Mouse (Mus musculus): Measurements from ENCODE around the gene Col7a1. TPM values are rescaled to one million over a fixed set of nuclear protein-coding genes. Genes with fewer than 3 reads are reported as not detected.
A peak's percentile ranks its signal among the peaks of the same experiment; 100 is the strongest.

The Col7a1 gene
- polyA plus RNA-seq (2016; fragmentation: Nextera tagmentation; extraction: Ambion mirVana) = 3.1 and 3.9 TPM in 2 replicates

DNA sequence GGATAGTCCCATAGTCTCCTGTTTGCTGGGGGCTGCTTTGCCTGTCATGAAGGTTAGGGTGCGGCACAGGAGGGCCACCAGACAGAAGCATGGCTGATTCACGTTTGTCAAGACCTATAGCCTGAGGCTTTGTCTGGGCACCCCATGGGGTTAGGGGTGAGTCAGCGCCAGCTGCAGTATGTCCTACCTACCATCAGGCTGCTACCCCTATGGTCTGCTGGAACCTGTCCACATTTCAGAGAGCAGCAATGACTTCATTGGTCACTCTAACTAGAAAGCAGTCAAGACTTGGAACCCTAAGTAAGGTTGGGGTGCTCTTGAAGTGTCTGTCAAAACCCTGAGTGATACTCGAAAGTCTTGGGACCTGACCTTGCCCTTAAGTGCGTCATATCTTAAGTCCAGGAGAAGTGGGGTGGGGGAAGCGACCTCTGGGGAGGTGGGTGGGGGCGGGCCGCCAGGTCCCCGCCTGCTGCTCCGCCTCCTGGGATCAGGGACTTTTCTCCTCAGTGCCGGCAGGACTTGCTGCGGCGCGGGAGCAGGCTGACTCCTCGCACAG lies at the start of gene Col7a1:
TSS of gene Col7a1 (plus strand) at position 506 of the 556 bp plus-strand sequence.
- peaks cover 30% of the 10 kb centered on the region for H3K36me3 ChIP-seq
- H3K9ac ChIP-seq = no peak within 1 kb of the TSS
- no peak within 1 kb of the TSS for H3K27ac ChIP-seq
- H3K9me3 ChIP-seq (replicated peaks) = no peaks in the 10 kb centered on the region
- no peak within 1 kb of the TSS; the same call in 1 of the 2 replicates for H3K4me3 ChIP-seq
- peaks cover 25% of the 10 kb centered on the region for H3K27me3 ChIP-seq
- 10% methylated on average over 15 of the region's 15 CpGs for WGBS
- no peak for ATAC-seq (ENCODE audit: low FRiP score)
- peaks cover 13% of the 10 kb centered on the region; the same call in 1 of the 2 replicates for H3K4me1 ChIP-seq
- peak within 1 kb of the TSS; percentile 27 for H3K4me2 ChIP-seq (replicated peaks)

DNA sequence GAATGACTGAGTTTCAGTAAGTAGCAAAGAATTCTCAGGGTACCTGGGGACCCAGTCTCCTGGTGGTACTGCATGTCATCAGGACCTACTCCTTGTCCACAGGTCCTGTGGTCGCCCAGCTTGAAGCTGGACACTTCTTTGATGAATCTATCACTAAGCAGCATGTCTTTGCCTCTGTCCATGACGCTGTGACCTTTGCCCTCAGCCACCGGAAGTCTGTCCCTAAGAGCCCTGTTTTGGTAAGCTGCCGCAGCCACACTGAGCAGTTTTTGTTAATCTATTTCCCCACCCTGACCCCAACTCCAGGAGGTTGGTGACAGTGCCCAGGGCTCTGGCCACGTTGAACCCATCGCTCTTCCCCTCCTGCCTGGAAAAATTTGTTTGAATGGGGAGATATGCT lies 41.1 kb upstream of the Col7a1 start:
- WGBS = 59% methylated on average over 6 of the region's 6 CpGs
- H3K27ac ChIP-seq = no peak overlapping the region
- no peak overlapping the region for H3K9ac ChIP-seq
- no peaks in the 10 kb centered on the region for H3K36me3 ChIP-seq
- H3K27me3 ChIP-seq = no peaks in the 10 kb centered on the region
- ATAC-seq (ENCODE audit: low FRiP score) = no peak
- H3K4me2 ChIP-seq (replicated peaks) = no peak overlapping the region
- no peaks in the 10 kb centered on the region for H3K9me3 ChIP-seq (replicated peaks)
- H3K4me1 ChIP-seq = no peaks in the 10 kb centered on the region
- H3K4me3 ChIP-seq = no peak overlapping the region

DNA sequence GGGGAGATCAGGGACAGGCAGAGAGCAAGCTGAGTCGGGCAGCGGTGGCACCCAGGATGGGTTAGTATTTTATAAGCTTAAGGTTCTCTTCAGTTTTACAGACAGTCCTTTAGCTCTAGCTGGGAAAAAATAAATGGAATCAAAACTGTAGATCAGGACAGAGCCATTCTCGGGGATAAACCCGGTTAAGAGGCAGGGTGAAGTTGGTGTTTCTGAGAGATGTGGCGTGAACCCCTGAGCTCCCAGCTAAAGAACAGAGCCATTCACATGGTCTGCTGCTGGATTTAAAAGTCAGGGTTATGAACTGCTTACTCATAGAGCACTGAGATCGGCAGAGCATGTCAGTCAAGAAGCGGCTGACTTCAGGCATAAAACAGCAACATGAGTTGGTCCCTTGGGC lies 40.2 kb upstream of the Col7a1 start:
- no peaks in the 10 kb centered on the region for H3K36me3 ChIP-seq
- H3K27ac ChIP-seq = no peak overlapping the region
- H3K4me1 ChIP-seq = no peaks in the 10 kb centered on the region
- WGBS = 84% methylated on average over 7 of the region's 7 CpGs
- ATAC-seq (ENCODE audit: low FRiP score) = no peak
- no peaks in the 10 kb centered on the region for H3K9me3 ChIP-seq (replicated peaks)
- no peaks in the 10 kb centered on the region for H3K27me3 ChIP-seq
- no peak overlapping the region for H3K4me3 ChIP-seq
- H3K4me2 ChIP-seq (replicated peaks) = no peak overlapping the region
- H3K9ac ChIP-seq = no peak overlapping the region

DNA sequence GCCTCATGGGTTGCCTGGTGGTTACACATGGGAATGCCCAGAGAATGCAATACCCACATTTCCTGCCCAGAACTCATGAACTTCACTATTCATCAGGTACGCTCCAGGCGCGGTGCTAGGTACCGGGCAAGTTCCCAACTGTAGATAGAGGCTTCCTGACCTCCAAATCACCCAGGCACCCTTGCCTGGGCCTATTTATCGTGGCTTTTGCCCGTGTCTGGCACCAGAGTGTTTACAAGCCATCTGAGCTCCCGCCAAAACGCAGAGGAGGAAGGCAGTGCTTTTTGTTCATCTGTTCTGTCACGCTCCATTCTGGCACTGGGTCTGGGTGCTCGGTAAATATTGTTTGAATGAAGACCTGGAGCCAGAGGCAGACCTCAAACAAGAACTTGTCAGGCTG lies 39.8 kb upstream of the Col7a1 start:
- Histone ChIP-seq H3K27ac (no peak overlapping the region), H3K4me2 (replicated peaks) (no peak overlapping the region), H3K9me3 (replicated peaks) (no peaks in the 10 kb centered on the region), H3K4me1 (no peaks in the 10 kb centered on the region), H3K27me3 (no peaks in the 10 kb centered on the region), H3K36me3 (no peaks in the 10 kb centered on the region), H3K4me3 (no peak overlapping the region), H3K9ac (no peak overlapping the region)
- no peak for ATAC-seq (ENCODE audit: low FRiP score)
- 81% methylated on average over 10 of the region's 10 CpGs for WGBS

DNA sequence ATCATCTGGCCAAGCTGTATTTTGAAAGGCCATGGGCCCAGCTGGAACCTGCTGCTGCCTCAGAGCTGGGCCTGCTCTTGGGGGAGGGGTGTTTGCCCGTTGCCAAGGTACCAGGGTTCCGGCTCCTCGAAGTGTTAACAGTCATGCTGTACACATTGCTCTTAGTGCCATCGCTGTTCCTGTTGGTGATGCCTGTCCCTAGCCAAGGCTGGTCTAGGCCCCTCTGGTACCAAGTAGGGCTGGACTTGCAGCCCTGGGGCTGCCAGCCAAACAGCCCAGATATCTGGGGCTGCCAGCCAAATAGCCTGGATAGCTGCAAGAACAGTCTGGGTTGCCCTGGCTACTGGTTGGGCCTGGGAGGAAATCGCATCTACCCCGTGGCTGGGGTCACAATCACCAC lies 38.9 kb upstream of the Col7a1 start, which contains the start of gene Tmem89:
TSS of gene Tmem89 (plus strand) at position 129 of the 400 bp plus-strand sequence.
- no peak for ATAC-seq (ENCODE audit: low FRiP score)
- Histone ChIP-seq H3K36me3 (no peaks in the 10 kb centered on the region), H3K27ac (no peak within 1 kb of the TSS), H3K9me3 (replicated peaks) (no peaks in the 10 kb centered on the region), H3K4me1 (no peaks in the 10 kb centered on the region), H3K9ac (no peak within 1 kb of the TSS), H3K27me3 (no peaks in the 10 kb centered on the region), H3K4me2 (replicated peaks) (no peak within 1 kb of the TSS), H3K4me3 (no peak within 1 kb of the TSS)
- WGBS = 74% methylated on average over 6 of the region's 6 CpGs

DNA sequence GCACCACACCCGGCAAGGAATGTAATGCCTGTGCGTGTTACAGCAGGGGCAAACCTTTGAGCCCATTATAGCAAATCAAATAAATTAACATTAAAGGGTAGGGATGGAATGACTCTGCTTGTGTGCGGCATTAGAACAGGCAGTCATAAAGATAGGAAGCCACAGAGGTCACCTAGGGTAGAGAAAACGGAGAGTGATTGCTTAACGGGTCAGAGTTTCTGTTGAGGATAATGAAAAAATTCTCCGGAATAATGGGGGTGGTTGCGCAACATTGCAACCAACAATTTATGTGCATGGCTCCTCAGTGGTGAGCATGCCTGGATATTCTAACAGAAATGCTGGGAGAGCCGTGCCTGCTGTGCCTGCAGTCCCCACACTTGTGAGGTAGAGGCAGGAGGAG lies 27.5 kb upstream of the Col7a1 start:
- Histone ChIP-seq H3K4me2 (replicated peaks) (no peak overlapping the region), H3K9ac (no peak overlapping the region), H3K4me3 (no peak overlapping the region), H3K27ac (no peak overlapping the region), H3K36me3 (no peaks in the 10 kb centered on the region), H3K4me1 (no peaks in the 10 kb centered on the region), H3K27me3 (no peaks in the 10 kb centered on the region), H3K9me3 (replicated peaks) (no peaks in the 10 kb centered on the region)
- 83% methylated on average over 8 of the region's 8 CpGs for WGBS
- no peak for ATAC-seq (ENCODE audit: low FRiP score)

DNA sequence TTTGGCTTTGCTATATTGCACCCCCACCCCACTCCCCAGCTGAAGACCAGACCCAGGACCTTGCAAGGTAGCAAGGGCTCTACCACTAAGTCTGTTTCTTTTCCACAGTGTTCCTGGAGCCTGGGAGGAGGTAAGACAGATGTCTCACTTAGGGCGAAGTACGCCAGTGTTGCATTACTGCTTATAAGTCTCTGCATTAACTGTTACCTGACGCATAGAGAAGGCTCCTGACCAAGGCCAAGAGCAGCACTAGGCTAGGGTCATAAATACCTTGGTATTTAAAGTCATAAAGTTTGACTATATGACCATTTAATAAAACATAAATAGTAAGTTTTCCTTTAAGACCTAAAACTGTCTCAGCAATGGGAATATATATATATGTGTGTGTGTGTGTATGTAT lies 25.0 kb upstream of the Col7a1 start:
- H3K4me2 ChIP-seq (replicated peaks) = no peak overlapping the region
- H3K9me3 ChIP-seq (replicated peaks) = no peaks in the 10 kb centered on the region
- no peaks in the 10 kb centered on the region for H3K4me1 ChIP-seq
- no peak overlapping the region for H3K9ac ChIP-seq
- no peaks in the 10 kb centered on the region for H3K36me3 ChIP-seq
- no peak overlapping the region for H3K27ac ChIP-seq
- H3K27me3 ChIP-seq = no peaks in the 10 kb centered on the region
- no peak overlapping the region for H3K4me3 ChIP-seq
- 92% methylated on average over 3 of the region's 3 CpGs for WGBS
- ATAC-seq (ENCODE audit: low FRiP score) = no peak

DNA sequence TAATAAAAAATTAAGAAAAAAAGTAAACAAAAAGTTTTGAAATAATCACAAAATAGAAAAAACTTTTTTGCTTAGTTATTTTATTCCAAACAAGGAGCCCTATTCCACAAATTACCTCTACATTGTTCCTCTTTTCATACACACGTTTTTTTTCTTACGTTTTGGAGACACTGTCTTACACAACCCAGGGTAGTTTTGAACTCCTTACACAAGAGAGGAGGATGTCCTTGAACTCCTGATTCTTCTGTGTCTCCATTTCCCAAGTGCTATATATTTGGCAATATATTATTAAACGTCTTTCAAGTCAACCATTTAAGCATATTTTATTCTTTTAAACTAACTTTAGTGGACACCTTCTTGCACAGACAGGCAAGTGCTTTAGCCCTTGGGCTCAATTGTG lies 17.4 kb upstream of the Col7a1 start:
- H3K4me1 ChIP-seq = peaks cover 7% of the 10 kb centered on the region
- H3K9me3 ChIP-seq (replicated peaks) = no peaks in the 10 kb centered on the region
- H3K9ac ChIP-seq = no peak overlapping the region
- H3K4me3 ChIP-seq = peak overlapping the region; percentile 94
- ATAC-seq (ENCODE audit: low FRiP score) = no peak
- no peaks in the 10 kb centered on the region for H3K27me3 ChIP-seq
- H3K27ac ChIP-seq = no peak overlapping the region
- 16% methylated on average over 3 of the region's 3 CpGs for WGBS
- peak overlapping the region; percentile 90; the same call in 1 of the 2 replicates for H3K4me2 ChIP-seq (replicated peaks)
- H3K36me3 ChIP-seq = peaks cover 23% of the 10 kb centered on the region

DNA sequence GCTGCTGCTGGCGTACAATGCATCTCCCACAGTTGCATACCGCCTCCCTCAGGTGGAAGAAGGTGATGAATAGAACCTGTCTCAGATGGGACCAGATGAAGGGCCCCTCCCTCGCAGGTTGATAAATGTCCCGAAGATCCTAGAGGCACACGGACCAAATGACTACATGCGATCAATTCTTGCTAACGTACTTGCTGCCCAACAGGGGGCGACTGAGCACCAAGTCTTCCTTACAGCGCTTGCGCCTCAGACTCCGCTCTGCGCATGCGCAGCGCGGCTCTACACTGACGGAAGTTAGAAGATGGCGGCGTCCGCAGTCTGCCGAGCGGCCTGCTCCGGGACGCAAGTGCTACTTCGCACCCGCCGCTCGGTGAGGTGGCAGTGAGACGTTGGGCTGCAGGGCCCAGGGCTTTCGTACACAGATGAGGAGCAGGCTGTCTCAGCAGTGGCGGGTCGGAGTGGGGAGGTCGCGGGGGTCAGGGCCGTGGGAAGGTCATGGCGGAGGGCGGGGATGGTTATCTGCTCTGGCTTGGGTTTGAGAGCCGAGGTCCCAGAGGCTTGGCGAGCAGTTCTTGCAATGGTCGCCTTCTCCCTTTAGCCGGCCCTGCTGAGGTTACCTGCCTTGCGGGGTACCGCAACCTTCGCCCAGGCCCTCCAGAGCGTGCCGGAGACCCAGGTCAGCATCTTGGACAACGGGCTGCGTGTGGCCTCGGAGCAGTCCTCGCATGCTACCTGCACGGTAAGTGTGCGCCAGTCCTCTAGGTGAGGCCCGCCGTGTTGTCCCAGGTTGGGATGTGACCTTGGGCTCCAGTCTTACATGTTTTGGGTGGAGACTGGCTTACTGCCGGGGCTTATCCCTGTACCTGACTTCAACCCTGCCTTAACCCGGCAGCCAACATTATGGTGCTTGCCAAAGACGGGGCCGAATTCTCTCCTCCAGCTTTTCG lies 16.7 kb upstream of the Col7a1 start, which contains the start of gene Uqcrc1:
TSS of gene Uqcrc1 (plus strand) at position 216 of the 947 bp plus-strand sequence.
- ATAC-seq (ENCODE audit: low FRiP score) = peak; percentile 90
- H3K27me3 ChIP-seq = no peaks in the 10 kb centered on the region
- H3K4me2 ChIP-seq (replicated peaks) = peak within 1 kb of the TSS; percentile 90
- H3K4me1 ChIP-seq = peaks cover 7% of the 10 kb centered on the region
- peak within 1 kb of the TSS; percentile 93 for H3K9ac ChIP-seq
- H3K9me3 ChIP-seq (replicated peaks) = no peaks in the 10 kb centered on the region
- H3K4me3 ChIP-seq = peak within 1 kb of the TSS; percentile 94
- peak within 1 kb of the TSS; percentile 64; the same call in 1 of the 2 replicates for H3K27ac ChIP-seq
- 1% methylated on average over 57 of the region's 58 CpGs for WGBS
- peaks cover 29% of the 10 kb centered on the region for H3K36me3 ChIP-seq

DNA sequence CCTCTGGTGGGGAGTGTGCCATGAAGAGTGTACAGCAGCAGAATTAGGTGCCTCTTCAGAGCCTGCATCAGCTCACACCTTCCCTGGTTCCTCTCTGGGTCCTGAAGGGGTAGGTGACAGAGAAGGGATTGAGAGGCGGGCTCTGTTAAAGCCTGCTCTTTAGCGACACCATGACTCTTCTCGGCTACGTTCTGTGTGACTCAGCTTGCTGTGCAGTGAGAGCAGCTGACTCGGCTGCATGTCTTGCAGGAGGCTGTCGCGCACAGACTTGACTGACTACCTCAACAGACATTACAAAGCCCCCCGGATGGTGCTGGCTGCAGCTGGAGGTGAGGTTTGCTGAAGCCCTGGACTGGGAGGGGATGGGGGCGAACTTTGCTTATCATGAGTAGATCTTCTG lies 8.3 kb upstream of the Col7a1 start:
- no peak overlapping the region for H3K27ac ChIP-seq
- H3K4me1 ChIP-seq = peaks cover 10% of the 10 kb centered on the region; the same call in 1 of the 2 replicates
- no peak for ATAC-seq (ENCODE audit: low FRiP score)
- no peaks in the 10 kb centered on the region for H3K27me3 ChIP-seq
- H3K4me2 ChIP-seq (replicated peaks) = no peak overlapping the region
- H3K9me3 ChIP-seq (replicated peaks) = no peaks in the 10 kb centered on the region
- H3K36me3 ChIP-seq = peaks cover 92% of the 10 kb centered on the region
- H3K9ac ChIP-seq = no peak overlapping the region
- no peak overlapping the region for H3K4me3 ChIP-seq
- WGBS = 81% methylated on average over 9 of the region's 9 CpGs

DNA sequence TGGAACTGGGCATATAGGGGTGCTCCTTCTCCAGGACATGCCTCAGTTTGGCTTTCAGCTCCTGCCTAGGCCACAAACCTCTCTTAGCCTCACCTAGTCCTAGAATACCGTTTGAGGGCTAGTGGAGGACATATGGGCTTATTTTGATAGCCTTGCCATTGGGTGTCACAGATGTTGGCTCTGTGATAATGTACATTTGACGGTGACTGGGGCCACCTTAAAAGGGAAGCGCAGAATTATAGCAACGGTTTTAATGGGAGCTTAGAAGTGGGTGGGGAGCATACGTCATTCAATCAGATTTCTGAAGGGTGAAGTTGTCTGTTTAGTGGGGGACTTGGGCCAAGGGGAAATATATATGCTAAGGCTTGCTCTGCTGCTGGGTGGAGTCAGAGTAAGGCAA lies 7.8 kb upstream of the Col7a1 start:
- WGBS = 88% methylated on average over 5 of the region's 5 CpGs
- H3K27ac ChIP-seq = no peak overlapping the region
- H3K4me3 ChIP-seq = no peak overlapping the region
- ATAC-seq (ENCODE audit: low FRiP score) = no peak
- peaks cover 93% of the 10 kb centered on the region for H3K36me3 ChIP-seq
- peaks cover 10% of the 10 kb centered on the region; the same call in 1 of the 2 replicates for H3K4me1 ChIP-seq
- H3K4me2 ChIP-seq (replicated peaks) = no peak overlapping the region
- no peaks in the 10 kb centered on the region for H3K9me3 ChIP-seq (replicated peaks)
- no peak overlapping the region for H3K9ac ChIP-seq
- H3K27me3 ChIP-seq = no peaks in the 10 kb centered on the region

DNA sequence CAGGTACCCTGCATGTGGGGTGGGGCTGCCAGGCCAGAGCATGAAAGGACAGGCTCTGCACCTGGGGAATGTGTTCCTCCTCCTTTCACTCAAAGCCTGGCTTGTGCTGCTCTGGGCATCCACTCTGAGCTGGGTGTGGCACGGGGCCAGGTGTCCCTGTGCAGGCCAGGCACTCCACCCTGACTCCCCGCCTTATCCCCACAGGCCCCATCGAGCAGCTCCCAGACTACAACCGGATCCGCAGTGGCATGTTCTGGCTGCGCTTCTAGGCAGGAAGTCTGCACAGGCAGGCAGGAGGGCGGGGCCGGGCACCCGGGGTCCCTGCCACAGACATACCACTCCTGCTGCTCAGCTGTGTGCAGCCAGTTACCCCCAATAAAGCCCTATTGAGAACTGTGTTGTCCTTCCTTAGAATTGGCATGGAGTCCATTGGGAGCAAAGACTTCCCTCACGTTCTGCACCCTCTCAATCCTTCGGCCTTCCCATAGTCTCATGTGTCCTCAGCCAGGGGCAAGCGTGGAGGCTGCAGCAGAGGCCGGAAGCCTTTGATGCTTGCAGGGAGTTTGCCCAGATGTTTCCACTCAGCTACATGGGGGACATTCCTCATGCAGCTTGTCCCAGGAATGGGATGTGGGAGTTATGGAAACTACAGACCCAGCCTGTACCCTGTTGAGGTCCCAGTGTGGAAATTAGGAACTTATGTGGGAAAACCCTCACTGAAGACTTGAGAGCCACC lies 4.0 kb upstream of the Col7a1 start:
- H3K27ac ChIP-seq = no peak overlapping the region
- no peak overlapping the region for H3K9ac ChIP-seq
- no peak for ATAC-seq (ENCODE audit: low FRiP score)
- H3K4me3 ChIP-seq = no peak overlapping the region
- WGBS = 63% methylated on average over 13 of the region's 13 CpGs
- H3K4me1 ChIP-seq = peaks cover 13% of the 10 kb centered on the region; the same call in 1 of the 2 replicates
- H3K4me2 ChIP-seq (replicated peaks) = no peak overlapping the region
- peaks cover 68% of the 10 kb centered on the region for H3K36me3 ChIP-seq
- H3K9me3 ChIP-seq (replicated peaks) = no peaks in the 10 kb centered on the region
- peaks cover 23% of the 10 kb centered on the region for H3K27me3 ChIP-seq
